Mouse (Mus musculus): ENCODE data around the gene H2-M10.2.

GRCm38 (mm10) chr17:36240637-36241213 lies 45.6 kb downstream of the H2-M10.2 start:
- TF ChIP-seq POLR2A (IDR thresholded peaks at IDR 0.05; ENCODE audit: insufficient read depth, low read depth, low read length) (no peak), CTCF (IDR thresholded peaks at IDR 0.05; ENCODE audit: insufficient read depth, low read depth, low read length) (no peak)

Data from olfactory bulb, adult 2 months (tissue).